Mouse (Mus musculus) forebrain, embryonic 12.5 days (tissue): ENCODE data around the gene Nxnl1. TPM values are rescaled to one million over a fixed set of nuclear protein-coding genes. Genes with fewer than 3 reads are reported as not detected.
"Not testable (repeated sequence)": the region's sequence is repeated elsewhere in the genome, so short reads cannot be mapped to it uniquely, and the experiment has no call there.

Experiments used
- ATAC-seq: fragments of 200-750 bp; cut with Nextera tagmentation; 2 replicates; pipeline ENCODE4 v1.8.0; 2017; ENCODE audit warnings: moderate TSS enrichment; ENCODE audit not compliant: low FRiP score
- H3K27ac ChIP-seq: fragments of 300-500 bp; sonication (generic); 2 replicates; pipeline ENCODE4 v1.5.1; 2016; ENCODE audit warnings: mild to moderate bottlenecking
- H3K27me3 ChIP-seq: fragments of 300-500 bp; sonication (generic); 2 replicates; pipeline ENCODE4 v1.6.1; 2016; ENCODE audit warnings: mild to moderate bottlenecking
- H3K36me3 ChIP-seq: fragments of 300-500 bp; sonication (generic); replicated peaks from 2 replicates; pipeline ENCODE4 v1.6.1; 2016; ENCODE audit warnings: mild to moderate bottlenecking
- H3K4me1 ChIP-seq: fragments of 300-500 bp; sonication (generic); 2 replicates; pipeline ENCODE4 v1.6.1; 2016
- H3K4me2 ChIP-seq: fragments of 300-500 bp; sonication (generic); 2 replicates; pipeline ENCODE4 v1.6.1; 2016; ENCODE audit warnings: mild to moderate bottlenecking, moderate library complexity
- H3K4me3 ChIP-seq: fragments of 300-500 bp; sonication (generic); replicated peaks from 2 replicates; pipeline ENCODE4 v1.5.1; 2016; ENCODE audit warnings: mild to moderate bottlenecking
- H3K9ac ChIP-seq: fragments of 300-500 bp; sonication (generic); 2 replicates; pipeline ENCODE4 v1.6.1; 2016; ENCODE audit warnings: mild to moderate bottlenecking
- H3K9me3 ChIP-seq: fragments of 300-500 bp; sonication (generic); 2 replicates; pipeline ENCODE4 v1.6.1; 2016
- WGBS: fragments of 180-500 bp; shearing (Covaris S2); methylation state at CpG from one replicate; pipeline ENCODE4 v1.1.7; 2016; 5-methylcytosine and 5-hydroxymethylcytosine counted together
- polyA plus RNA-seq: library from polyadenylated mRNA; unstranded; fragments of >200 nt; fragmentation: Nextera tagmentation; extraction: Ambion mirVana; gene quantifications from 2 replicates; pipeline ENCODE4 v1.2.1, GENCODE M21; 2016

Nxnl1 gene
- polyA plus RNA-seq, 1 experiment from 2014 or later: not detected

GRCm38 (mm10) chr8:71525226-71526050, 41.0 kb downstream of the Nxnl1 start, which contains the start of gene Ccdc194:
Gene Ccdc194 (minus strand): TSS chr8:71525711.
- Histone ChIP-seq H3K9ac (peak within 1 kb of the TSS; percentile 25; the same call in 1 of the 2 replicates), H3K27me3 (peaks cover 68% of the 10 kb centered on the region), H3K27ac (no peak within 1 kb of the TSS), H3K9me3 (no peaks in the 10 kb centered on the region), H3K4me1 (peaks cover 20% of the 10 kb centered on the region), H3K4me3 (peak within 1 kb of the TSS; percentile 14), H3K36me3 (no peaks in the 10 kb centered on the region), H3K4me2 (peak within 1 kb of the TSS; percentile 31)
- WGBS: 4% methylated on average over 46 of the region's 46 CpGs
- no peak for ATAC-seq

- ATAC-seq: peak; percentile 82
- no peak overlapping the region for H3K27ac ChIP-seq
- 0 out of 2 replicates have a peak overlapping the region, but pooled peaks have one; percentile 17 for H3K4me2 ChIP-seq
- H3K9ac ChIP-seq: no peak overlapping the region
- H3K4me3 ChIP-seq: no peak overlapping the region
- peaks cover 18% of the 10 kb centered on the region for H3K4me1 ChIP-seq
- 7% methylated on average over 17 of the region's 17 CpGs for WGBS
- H3K36me3 ChIP-seq: no peaks in the 10 kb centered on the region
- no peaks in the 10 kb centered on the region for H3K9me3 ChIP-seq
- H3K27me3 ChIP-seq: peaks cover 50% of the 10 kb centered on the region
Measured at GRCm38 (mm10) chr8:71521634-71522033, 44.8 kb downstream of the Nxnl1 start.

- H3K4me2 ChIP-seq, H3K4me3 ChIP-seq, H3K4me1 ChIP-seq, H3K36me3 ChIP-seq, H3K27ac ChIP-seq, ATAC-seq, H3K9me3 ChIP-seq, H3K9ac ChIP-seq: not testable (repeated sequence)
- WGBS: 48% methylated on average over 10 of the region's 10 CpGs
- peaks cover 26% of the 10 kb centered on the region for H3K27me3 ChIP-seq
Measured at GRCm38 (mm10) chr8:71519037-71519825, 47.2 kb downstream of the Nxnl1 start.

GRCm38 (mm10) chr8:71516786-71517185, 49.6 kb downstream of the Nxnl1 start:
- ATAC-seq: no peak
- peaks cover 5% of the 10 kb centered on the region; the same call in 1 of the 2 replicates for H3K4me1 ChIP-seq
- no peak overlapping the region for H3K4me2 ChIP-seq
- no peaks in the 10 kb centered on the region for H3K36me3 ChIP-seq
- no peak overlapping the region for H3K9ac ChIP-seq
- peaks cover 8% of the 10 kb centered on the region for H3K27me3 ChIP-seq
- H3K27ac ChIP-seq: no peak overlapping the region
- no peak overlapping the region for H3K4me3 ChIP-seq
- WGBS: 31% methylated on average over 6 of the region's 6 CpGs
- no peaks in the 10 kb centered on the region for H3K9me3 ChIP-seq

- Histone ChIP-seq H3K4me3 (no peak overlapping the region), H3K4me1 (peaks cover 5% of the 10 kb centered on the region; the same call in 1 of the 2 replicates), H3K27ac (no peak overlapping the region), H3K27me3 (peaks cover 19% of the 10 kb centered on the region), H3K36me3 (no peaks in the 10 kb centered on the region), H3K9ac (no peak overlapping the region), H3K9me3 (no peaks in the 10 kb centered on the region), H3K4me2 (no peak overlapping the region)
- 67% methylated on average over 5 of the region's 5 CpGs for WGBS
- no peak for ATAC-seq
Measured at GRCm38 (mm10) chr8:71515043-71515442, 51.4 kb downstream of the Nxnl1 start.

- WGBS: 75% methylated on average over 15 of the region's 15 CpGs
- peaks cover 36% of the 10 kb centered on the region for H3K27me3 ChIP-seq
- no peak overlapping the region for H3K4me3 ChIP-seq
- H3K36me3 ChIP-seq: no peaks in the 10 kb centered on the region
- no peaks in the 10 kb centered on the region for H3K9me3 ChIP-seq
- H3K9ac ChIP-seq: no peak overlapping the region
- H3K4me1 ChIP-seq: peaks cover 5% of the 10 kb centered on the region; the same call in 1 of the 2 replicates
- H3K4me2 ChIP-seq: no peak overlapping the region
- ATAC-seq: no peak
- H3K27ac ChIP-seq: no peak overlapping the region
Measured at GRCm38 (mm10) chr8:71513018-71513754, 53.2 kb downstream of the Nxnl1 start.

- Histone ChIP-seq H3K9me3 (no peaks in the 10 kb centered on the region), H3K27ac (no peak within 1 kb of the TSS), H3K4me1 (peaks cover 12% of the 10 kb centered on the region), H3K4me2 (no peak within 1 kb of the TSS), H3K9ac (no peak within 1 kb of the TSS), H3K4me3 (no peak within 1 kb of the TSS), H3K36me3 (no peaks in the 10 kb centered on the region), H3K27me3 (peaks cover 51% of the 10 kb centered on the region)
- no peak for ATAC-seq
- WGBS: 77% methylated on average over 14 of the region's 14 CpGs
Measured at GRCm38 (mm10) chr8:71511644-71512043, 54.8 kb downstream of the Nxnl1 start, which contains the start of gene Plvap. Gene Plvap (minus strand): TSS chr8:71511752.

Other genes with a start within 250 kb of the Nxnl1 start
- gene Use1, start 199.8 kb downstream of the Nxnl1 start, polyA plus RNA-seq: 76.7 and 77.1 TPM in 2 replicates
- 3.2 and 4.4 TPM in 2 replicates for gene Ocel1, start 195.3 kb downstream of the Nxnl1 start, polyA plus RNA-seq
- gene Nr2f6, start 184.6 kb downstream of the Nxnl1 start, polyA plus RNA-seq: 31.5 and 35.3 TPM in 2 replicates
- 3.2 and 4.6 TPM in 2 replicates for gene Ushbp1, start 170.8 kb downstream of the Nxnl1 start, polyA plus RNA-seq
- 89.4 and 110 TPM in 2 replicates for gene Babam1, start 169.7 kb downstream of the Nxnl1 start, polyA plus RNA-seq
- 34.2 and 38.0 TPM in 2 replicates for gene Ankle1, start 160.6 kb downstream of the Nxnl1 start, polyA plus RNA-seq
- 99.3 and 99.8 TPM in 2 replicates for gene Abhd8, start 102.9 kb downstream of the Nxnl1 start, polyA plus RNA-seq
- gene Mrpl34, start 101.6 kb downstream of the Nxnl1 start, polyA plus RNA-seq: 207 and 219 TPM in 2 replicates
- 146 and 155 TPM in 2 replicates for gene Dda1, start 97.4 kb downstream of the Nxnl1 start, polyA plus RNA-seq
- gene Ano8, start 80.6 kb downstream of the Nxnl1 start, polyA plus RNA-seq: 11.1 and 13.4 TPM in 2 replicates
- gene Gtpbp3, start 78.5 kb downstream of the Nxnl1 start, polyA plus RNA-seq: 12.6 and 15.1 TPM in 2 replicates
- gene Plvap, start 54.8 kb downstream of the Nxnl1 start, polyA plus RNA-seq: 27.6 and 30.2 TPM in 2 replicates
- gene Ccdc194, start 40.9 kb downstream of the Nxnl1 start, polyA plus RNA-seq: 0.20 and 0.21 TPM in 2 replicates
- gene Bst2, start 29.1 kb downstream of the Nxnl1 start, polyA plus RNA-seq: 8.4 and 8.5 TPM in 2 replicates
- 48.1 and 52.1 TPM in 2 replicates for gene Mvb12a, start 23.7 kb downstream of the Nxnl1 start, polyA plus RNA-seq
- 0.19 TPM in 1 of 2 replicates, not detected in the other for gene Tmem221, start 7.7 kb downstream of the Nxnl1 start, polyA plus RNA-seq
- 44.6 and 45.2 TPM in 2 replicates for gene Slc27a1, start 2.3 kb upstream of the Nxnl1 start, polyA plus RNA-seq
- gene Pgls, start 25.6 kb upstream of the Nxnl1 start, polyA plus RNA-seq: 199 and 208 TPM in 2 replicates
- 4.3 and 5.6 TPM in 2 replicates for gene Fam129c, start 31.0 kb upstream of the Nxnl1 start, polyA plus RNA-seq
- 42.7 TPM in 2 replicates for gene Colgalt1, start 44.4 kb upstream of the Nxnl1 start, polyA plus RNA-seq
- 13.7 and 16.0 TPM in 2 replicates for gene Unc13a, start 105.2 kb upstream of the Nxnl1 start, polyA plus RNA-seq
- gene Jak3, start 109.7 kb upstream of the Nxnl1 start, polyA plus RNA-seq: 2.5 and 2.9 TPM in 2 replicates
- gene Insl3, start 122.6 kb upstream of the Nxnl1 start, polyA plus RNA-seq: not detected in 2 replicates
- gene B3gnt3, start 135.2 kb upstream of the Nxnl1 start, polyA plus RNA-seq: 0.36 and 0.72 TPM in 2 replicates
- gene Fcho1, start 159.1 kb upstream of the Nxnl1 start, polyA plus RNA-seq: 38.4 and 38.9 TPM in 2 replicates